Mouse (Mus musculus) thymus, adult 2 months (tissue): ENCODE data around the gene Inpp5f.

Experiments
- CTCF ChIP-seq: fragments of 200-500 bp; IDR thresholded peaks from 2 replicates; pipeline ENCODE4 v1.5.1; 2012; ENCODE audit warnings: mild to moderate bottlenecking, control low read depth, low read length, moderate library complexity, borderline replicate concordance; ENCODE audit not compliant: control insufficient read depth, poor library complexity, insufficient read depth; ENCODE audit errors: extremely low read depth
- POLR2A ChIP-seq: fragments of 200-500 bp; IDR thresholded peaks from 2 replicates; pipeline ENCODE4 v1.6.1; 2012; ENCODE audit warnings: mild to moderate bottlenecking, low read length, control low read depth, moderate library complexity; ENCODE audit not compliant: control insufficient read depth, poor library complexity, insufficient read depth; ENCODE audit errors: extremely low read depth

DNA sequence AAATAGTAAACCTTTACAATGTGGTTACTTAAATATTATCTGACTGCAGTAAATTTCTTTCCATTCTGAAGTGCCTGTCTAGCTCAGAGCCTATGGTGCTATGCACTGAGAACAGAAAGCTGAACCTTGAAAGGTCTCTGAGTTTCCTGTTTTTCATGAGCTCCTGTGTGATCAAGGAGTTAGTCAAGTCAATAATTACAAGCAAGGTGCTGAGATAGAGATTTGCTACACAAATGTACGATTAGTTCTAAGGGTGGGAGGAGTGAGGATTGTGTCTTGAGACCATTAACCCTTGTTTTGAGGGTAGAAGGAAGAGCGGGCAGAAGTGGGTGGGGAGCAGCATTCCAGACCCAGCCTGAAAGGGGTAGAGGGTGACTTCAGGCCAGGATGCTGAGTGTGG lies 16.1 kb downstream of the Inpp5f start:
- TF ChIP-seq POLR2A (no peak), CTCF (no peak)
